Mouse (Mus musculus) ES-Bruce4 (cell line): ENCODE data around the gene Olfr1277.

ENCODE experiments used
- CTCF ChIP-seq: IDR thresholded peaks from one replicate; pipeline ENCODE4 v1.8.1; 2011; ENCODE audit warnings: low read depth, low read length
- EP300 ChIP-seq: IDR thresholded peaks from 2 replicates; pipeline ENCODE4 v1.6.1; 2011; ENCODE audit warnings: low read depth, low read length; ENCODE audit not compliant: insufficient read depth
- POLR2A ChIP-seq: IDR thresholded peaks from one replicate; pipeline ENCODE4 v1.8.1; 2011; ENCODE audit warnings: low read length; ENCODE audit not compliant: insufficient read depth

- no peak for TF ChIP-seq CTCF
- TF ChIP-seq EP300, result no peak
- TF ChIP-seq POLR2A, result no peak
Observed at GRCm38 (mm10) chr2:111300374-111300773, 26.5 kb upstream of the Olfr1277 start, which contains the start of gene Olfr1279.
